Mouse (Mus musculus): ENCODE results near the gene Olfr10. TPM values are rescaled to one million over a fixed set of nuclear protein-coding genes. Genes with fewer than 3 reads are reported as not detected.

Gene Olfr10
- not detected in 2 replicates for polyA plus RNA-seq (2012; ENCODE audit: insufficient read depth, insufficient read length, missing spikeins)

DNA sequence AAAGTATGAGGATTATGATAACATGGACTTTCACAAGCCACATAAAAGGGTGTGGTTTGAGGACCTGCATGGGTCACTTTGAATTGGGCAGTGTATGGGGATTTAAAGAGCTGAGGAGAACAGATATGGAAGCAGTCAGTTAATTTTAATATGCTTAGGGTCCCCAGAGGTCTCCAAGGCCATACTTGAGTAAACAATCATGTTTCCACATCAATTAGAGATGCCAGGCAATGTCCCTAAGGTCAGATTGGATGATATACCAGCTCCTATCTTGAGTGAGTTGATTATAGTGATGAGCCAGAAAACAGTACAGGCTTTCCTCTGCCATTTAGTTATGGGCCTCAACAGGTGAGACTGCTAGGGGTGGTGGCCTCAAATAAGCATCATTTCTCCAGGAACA, at the start of gene Olfr10:
Gene Olfr10, plus strand, starts transcription at position 301 of the 400 bp plus-strand sequence.
- no peak within 1 kb of the TSS for H3K27ac ChIP-seq (ENCODE audit: insufficient read depth, low read depth, low read length)
- TF ChIP-seq POLR2A (IDR thresholded peaks at IDR 0.05; ENCODE audit: borderline replicate concordance, low read depth, low read length) (no peak), CTCF (IDR thresholded peaks at IDR 0.05; ENCODE audit: low read depth, low read length) (no peak)
- H3K4me1 ChIP-seq (ENCODE audit: control insufficient read depth, insufficient read depth, low read length), result no peaks in the 10 kb centered on the region
- no peak within 1 kb of the TSS for H3K4me3 ChIP-seq (ENCODE audit: insufficient read depth, low read length)

DNA sequence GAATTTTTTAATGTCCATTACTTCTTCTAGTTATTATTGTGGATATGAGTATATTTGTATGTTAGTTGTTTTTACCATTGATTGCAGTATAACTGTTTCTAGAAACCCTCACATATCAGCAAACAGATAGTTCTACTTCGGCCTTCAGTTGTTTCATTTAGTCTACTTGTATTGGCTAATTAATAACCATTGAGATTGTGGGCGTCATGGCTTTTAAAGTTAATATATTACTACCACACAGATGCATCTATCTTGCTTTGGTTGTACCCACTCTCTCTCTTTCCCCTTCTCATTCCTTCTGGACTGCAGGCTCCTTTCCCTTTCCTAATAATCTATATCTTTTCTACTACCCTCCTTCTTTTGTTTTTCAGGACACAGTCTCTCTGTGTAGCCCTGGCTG, 45.2 kb upstream of the Olfr10 start:
- Histone ChIP-seq H3K4me3 (ENCODE audit: insufficient read depth, low read length) (no peak overlapping the region), H3K27ac (ENCODE audit: insufficient read depth, low read depth, low read length) (no peak overlapping the region), H3K4me1 (ENCODE audit: control insufficient read depth, insufficient read depth, low read length) (peaks cover 4% of the 10 kb centered on the region; the same call in 1 of the 2 replicates)
- no peak for TF ChIP-seq CTCF (IDR thresholded peaks at IDR 0.05; ENCODE audit: low read depth, low read length)
- TF ChIP-seq POLR2A (IDR thresholded peaks at IDR 0.05; ENCODE audit: borderline replicate concordance, low read depth, low read length), result no peak

DNA sequence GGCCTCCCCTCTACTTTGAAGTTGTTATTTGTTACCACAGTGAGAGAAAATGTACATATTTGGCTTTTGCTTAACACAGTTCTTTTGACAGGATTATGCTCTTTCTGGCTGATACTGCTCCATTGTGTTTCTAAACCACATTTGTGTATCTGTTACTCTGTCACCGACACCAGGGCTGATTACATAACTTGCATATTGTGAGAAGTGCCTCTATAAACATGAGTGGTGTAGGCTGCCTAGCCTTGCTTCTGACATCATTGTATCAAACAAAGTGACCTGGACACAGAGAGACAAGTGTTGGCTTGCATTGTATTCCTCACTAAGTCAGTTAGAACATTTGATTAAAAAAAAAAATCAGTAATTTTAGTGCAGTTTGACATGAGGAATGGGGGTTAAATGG, 44.7 kb upstream of the Olfr10 start:
- Histone ChIP-seq H3K27ac (ENCODE audit: insufficient read depth, low read depth, low read length) (no peak overlapping the region), H3K4me3 (ENCODE audit: insufficient read depth, low read length) (no peak overlapping the region), H3K4me1 (ENCODE audit: control insufficient read depth, insufficient read depth, low read length) (peaks cover 3% of the 10 kb centered on the region; the same call in 1 of the 2 replicates)
- TF ChIP-seq CTCF (IDR thresholded peaks at IDR 0.05; ENCODE audit: low read depth, low read length), result no peak
- no peak for TF ChIP-seq POLR2A (IDR thresholded peaks at IDR 0.05; ENCODE audit: borderline replicate concordance, low read depth, low read length)

DNA sequence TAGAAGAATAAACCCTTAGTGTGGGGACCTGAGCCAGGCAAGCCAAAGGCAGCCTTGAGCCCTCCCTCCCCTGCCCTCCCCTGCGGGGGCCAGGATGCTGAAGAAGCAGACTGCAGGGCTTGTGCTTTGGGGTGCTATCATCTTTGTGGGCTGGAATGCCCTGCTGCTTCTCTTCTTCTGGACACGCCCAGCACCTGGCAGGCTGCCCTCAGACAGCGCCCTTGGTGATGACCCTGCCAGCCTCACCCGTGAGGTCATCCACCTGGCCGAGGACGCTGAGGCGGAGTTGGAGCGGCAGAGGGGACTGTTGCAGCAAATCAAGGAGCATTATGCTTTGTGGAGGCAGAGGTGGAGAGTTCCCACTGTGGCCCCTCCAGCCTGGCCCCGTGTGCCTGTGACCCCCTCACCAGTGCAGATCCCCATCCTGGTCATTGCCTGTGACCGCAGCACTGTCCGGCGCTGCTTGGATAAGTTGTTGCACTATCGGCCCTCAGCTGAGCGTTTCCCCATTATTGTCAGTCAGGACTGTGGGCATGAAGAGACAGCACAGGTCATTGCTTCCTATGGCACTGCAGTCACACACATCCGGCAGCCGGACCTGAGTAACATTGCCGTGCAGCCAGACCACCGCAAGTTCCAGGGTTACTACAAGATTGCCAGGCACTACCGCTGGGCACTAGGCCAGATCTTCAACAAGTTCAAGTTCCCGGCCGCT, 43.8 kb upstream of the Olfr10 start:
- TF ChIP-seq CTCF (IDR thresholded peaks at IDR 0.05; ENCODE audit: low read depth, low read length), result no peak
- TF ChIP-seq POLR2A (IDR thresholded peaks at IDR 0.05; ENCODE audit: borderline replicate concordance, low read depth, low read length), result no peak
- H3K4me3 ChIP-seq (ENCODE audit: insufficient read depth, low read length), result no peak overlapping the region
- H3K27ac ChIP-seq (ENCODE audit: insufficient read depth, low read depth, low read length), result no peak overlapping the region
- peaks cover 3% of the 10 kb centered on the region; the same call in 1 of the 2 replicates for H3K4me1 ChIP-seq (ENCODE audit: control insufficient read depth, insufficient read depth, low read length)

DNA sequence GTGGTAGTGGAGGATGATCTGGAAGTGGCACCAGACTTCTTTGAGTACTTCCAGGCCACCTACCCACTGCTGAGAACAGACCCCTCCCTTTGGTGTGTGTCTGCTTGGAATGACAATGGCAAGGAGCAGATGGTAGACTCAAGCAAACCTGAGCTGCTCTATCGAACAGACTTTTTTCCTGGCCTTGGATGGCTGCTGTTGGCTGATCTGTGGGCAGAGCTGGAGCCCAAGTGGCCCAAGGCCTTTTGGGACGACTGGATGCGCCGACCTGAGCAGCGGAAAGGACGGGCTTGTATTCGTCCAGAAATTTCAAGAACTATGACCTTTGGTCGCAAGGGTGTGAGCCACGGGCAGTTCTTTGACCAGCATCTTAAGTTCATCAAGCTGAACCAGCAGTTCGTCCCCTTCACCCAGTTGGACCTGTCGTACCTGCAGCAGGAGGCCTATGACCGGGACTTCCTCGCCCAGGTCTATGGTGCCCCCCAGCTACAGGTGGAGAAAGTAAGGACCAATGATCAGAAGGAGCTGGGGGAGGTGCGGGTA, 43.2 kb upstream of the Olfr10 start:
- H3K27ac ChIP-seq (ENCODE audit: insufficient read depth, low read depth, low read length), result no peak overlapping the region
- TF ChIP-seq POLR2A (IDR thresholded peaks at IDR 0.05; ENCODE audit: borderline replicate concordance, low read depth, low read length) (no peak), CTCF (IDR thresholded peaks at IDR 0.05; ENCODE audit: low read depth, low read length) (no peak)
- no peak overlapping the region for H3K4me3 ChIP-seq (ENCODE audit: insufficient read depth, low read length)
- peaks cover 3% of the 10 kb centered on the region; the same call in 1 of the 2 replicates for H3K4me1 ChIP-seq (ENCODE audit: control insufficient read depth, insufficient read depth, low read length)

DNA sequence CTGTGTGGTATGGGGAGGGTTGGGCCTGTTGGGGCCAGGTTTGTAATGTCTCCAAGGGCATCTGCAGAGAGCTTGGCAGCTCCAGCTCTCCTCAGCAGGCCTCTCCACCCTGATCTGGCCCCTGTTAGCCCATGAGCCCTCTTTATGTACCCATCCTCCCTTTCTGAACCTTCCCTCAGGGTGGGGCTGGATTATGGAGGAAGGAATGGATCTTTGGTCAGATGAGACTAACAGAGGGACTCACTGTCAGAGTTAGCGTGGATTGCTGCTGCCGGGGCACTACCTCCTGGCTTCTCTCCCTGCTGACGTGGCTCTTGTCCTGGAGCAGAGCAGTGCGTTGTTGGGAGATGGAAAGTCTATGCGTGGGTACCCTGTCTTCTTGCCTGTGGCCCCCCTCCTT, 42.3 kb upstream of the Olfr10 start:
- H3K4me3 ChIP-seq (ENCODE audit: insufficient read depth, low read length), result no peak overlapping the region
- TF ChIP-seq POLR2A (IDR thresholded peaks at IDR 0.05; ENCODE audit: borderline replicate concordance, low read depth, low read length) (no peak), CTCF (IDR thresholded peaks at IDR 0.05; ENCODE audit: low read depth, low read length) (no peak)
- H3K4me1 ChIP-seq (ENCODE audit: control insufficient read depth, insufficient read depth, low read length), result no peaks in the 10 kb centered on the region
- no peak overlapping the region for H3K27ac ChIP-seq (ENCODE audit: insufficient read depth, low read depth, low read length)

DNA sequence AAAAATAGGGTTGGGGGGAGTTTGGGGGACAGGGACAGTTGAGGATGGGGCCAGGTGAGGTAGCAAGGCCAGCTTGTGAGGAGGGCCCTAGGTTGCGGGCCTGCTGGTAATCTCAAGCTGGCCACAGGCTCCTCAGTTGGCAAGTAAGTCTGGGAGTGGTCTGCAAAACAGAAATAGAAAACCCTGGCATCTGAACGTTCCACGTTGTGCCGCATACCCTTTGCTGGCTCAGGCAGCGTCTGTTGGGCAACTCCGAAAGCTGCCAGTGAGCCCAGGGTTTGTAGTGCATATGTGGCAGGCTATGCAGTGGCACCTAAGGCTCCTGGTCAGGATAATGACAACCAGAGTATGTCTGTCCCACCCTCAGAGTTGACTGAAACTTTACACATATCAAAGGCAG, 41.4 kb upstream of the Olfr10 start:
- H3K4me1 ChIP-seq (ENCODE audit: control insufficient read depth, insufficient read depth, low read length), result no peaks in the 10 kb centered on the region
- no peak overlapping the region for H3K4me3 ChIP-seq (ENCODE audit: insufficient read depth, low read length)
- H3K27ac ChIP-seq (ENCODE audit: insufficient read depth, low read depth, low read length), result no peak overlapping the region
- TF ChIP-seq CTCF (IDR thresholded peaks at IDR 0.05; ENCODE audit: low read depth, low read length), result no peak

DNA sequence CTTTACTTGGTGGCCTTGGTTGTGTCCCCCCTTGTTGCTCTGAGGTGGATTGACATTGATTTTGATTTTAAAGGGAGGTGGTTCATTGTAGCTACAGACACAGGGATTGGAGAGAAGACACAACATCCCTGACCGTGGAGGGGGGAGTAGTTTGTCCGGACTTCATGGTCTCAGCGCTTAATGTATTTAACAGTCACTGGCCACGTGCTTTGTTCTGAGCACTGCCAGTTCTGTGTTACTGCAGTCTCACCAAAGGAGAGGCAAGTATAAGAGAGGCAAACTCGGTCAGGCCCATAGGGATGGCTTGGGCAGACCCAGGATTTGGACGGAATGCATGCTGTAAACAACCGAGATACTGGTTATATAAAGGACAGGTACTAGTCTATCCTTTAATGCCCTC, 40.5 kb upstream of the Olfr10 start:
- no peak overlapping the region for H3K27ac ChIP-seq (ENCODE audit: insufficient read depth, low read depth, low read length)

DNA sequence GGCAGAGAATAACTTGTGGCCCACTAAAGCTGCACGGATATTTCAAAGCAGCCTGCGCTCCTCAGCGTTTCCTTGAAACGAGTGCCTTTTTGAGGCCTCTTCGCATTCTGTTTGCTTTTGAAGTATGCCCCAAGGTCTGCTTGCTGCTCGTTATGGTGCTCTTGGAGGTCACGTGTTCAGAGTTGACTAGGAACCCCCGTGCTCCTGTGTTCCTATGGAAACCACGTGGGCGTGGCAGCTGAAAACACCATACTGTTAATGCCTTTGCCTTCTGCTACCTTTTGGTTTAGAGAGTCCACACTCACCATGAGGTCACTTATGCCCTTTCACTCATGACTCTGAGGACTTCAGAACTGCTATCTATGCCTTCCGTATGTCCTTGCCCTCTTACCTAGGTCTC, 39.9 kb upstream of the Olfr10 start:
- H3K27ac ChIP-seq (ENCODE audit: insufficient read depth, low read depth, low read length), result no peak overlapping the region
- no peaks in the 10 kb centered on the region for H3K4me1 ChIP-seq (ENCODE audit: control insufficient read depth, insufficient read depth, low read length)
- TF ChIP-seq CTCF (IDR thresholded peaks at IDR 0.05; ENCODE audit: low read depth, low read length), result no peak
- no peak for TF ChIP-seq POLR2A (IDR thresholded peaks at IDR 0.05; ENCODE audit: borderline replicate concordance, low read depth, low read length)
- H3K4me3 ChIP-seq (ENCODE audit: insufficient read depth, low read length), result no peak overlapping the region

More for the DNA sequence above, 40.5 kb upstream of the Olfr10 start:
- no peaks in the 10 kb centered on the region for H3K4me1 ChIP-seq (ENCODE audit: control insufficient read depth, insufficient read depth, low read length)
- TF ChIP-seq CTCF (IDR thresholded peaks at IDR 0.05; ENCODE audit: low read depth, low read length), result no peak
- TF ChIP-seq POLR2A (IDR thresholded peaks at IDR 0.05; ENCODE audit: borderline replicate concordance, low read depth, low read length), result no peak
- no peak overlapping the region for H3K4me3 ChIP-seq (ENCODE audit: insufficient read depth, low read length)

DNA sequence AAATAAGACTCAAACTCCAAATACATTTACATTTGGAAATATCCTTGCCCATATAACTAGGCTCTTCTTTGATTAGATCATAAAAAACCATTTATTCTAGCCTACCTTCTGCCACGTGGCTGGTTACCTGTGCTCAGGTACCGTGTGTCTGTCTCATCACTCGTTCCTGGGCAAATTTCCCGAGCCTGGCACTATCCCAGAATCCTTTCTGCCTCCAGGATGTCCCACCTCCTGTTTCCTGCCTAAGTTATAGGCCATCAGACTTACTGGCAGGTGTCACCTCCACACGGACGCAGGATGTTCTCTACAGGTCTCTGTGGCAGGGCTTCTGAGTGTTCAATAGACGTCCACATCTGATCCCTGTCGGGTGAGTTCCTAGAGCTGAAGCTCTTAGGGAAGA, 39.4 kb upstream of the Olfr10 start:
- Histone ChIP-seq H3K27ac (ENCODE audit: insufficient read depth, low read depth, low read length) (no peak overlapping the region), H3K4me3 (ENCODE audit: insufficient read depth, low read length) (no peak overlapping the region), H3K4me1 (ENCODE audit: control insufficient read depth, insufficient read depth, low read length) (no peaks in the 10 kb centered on the region)
- TF ChIP-seq POLR2A (IDR thresholded peaks at IDR 0.05; ENCODE audit: borderline replicate concordance, low read depth, low read length), result no peak
- no peak for TF ChIP-seq CTCF (IDR thresholded peaks at IDR 0.05; ENCODE audit: low read depth, low read length)
